Mouse (Mus musculus) bone marrow macrophage, adult 2 months (primary cell): Measurements from ENCODE around the gene Rab21.

Source experiments
- CTCF ChIP-seq: IDR thresholded peaks from 2 replicates; pipeline ENCODE4 v1.5.1; 2012; ENCODE audit warnings: low read depth, mild to moderate bottlenecking, low read length, moderate library complexity
- POLR2A ChIP-seq: IDR thresholded peaks from 2 replicates; pipeline ENCODE4 v1.6.1; 2012; ENCODE audit warnings: mild to moderate bottlenecking, low read depth, low read length, borderline replicate concordance

DNA sequence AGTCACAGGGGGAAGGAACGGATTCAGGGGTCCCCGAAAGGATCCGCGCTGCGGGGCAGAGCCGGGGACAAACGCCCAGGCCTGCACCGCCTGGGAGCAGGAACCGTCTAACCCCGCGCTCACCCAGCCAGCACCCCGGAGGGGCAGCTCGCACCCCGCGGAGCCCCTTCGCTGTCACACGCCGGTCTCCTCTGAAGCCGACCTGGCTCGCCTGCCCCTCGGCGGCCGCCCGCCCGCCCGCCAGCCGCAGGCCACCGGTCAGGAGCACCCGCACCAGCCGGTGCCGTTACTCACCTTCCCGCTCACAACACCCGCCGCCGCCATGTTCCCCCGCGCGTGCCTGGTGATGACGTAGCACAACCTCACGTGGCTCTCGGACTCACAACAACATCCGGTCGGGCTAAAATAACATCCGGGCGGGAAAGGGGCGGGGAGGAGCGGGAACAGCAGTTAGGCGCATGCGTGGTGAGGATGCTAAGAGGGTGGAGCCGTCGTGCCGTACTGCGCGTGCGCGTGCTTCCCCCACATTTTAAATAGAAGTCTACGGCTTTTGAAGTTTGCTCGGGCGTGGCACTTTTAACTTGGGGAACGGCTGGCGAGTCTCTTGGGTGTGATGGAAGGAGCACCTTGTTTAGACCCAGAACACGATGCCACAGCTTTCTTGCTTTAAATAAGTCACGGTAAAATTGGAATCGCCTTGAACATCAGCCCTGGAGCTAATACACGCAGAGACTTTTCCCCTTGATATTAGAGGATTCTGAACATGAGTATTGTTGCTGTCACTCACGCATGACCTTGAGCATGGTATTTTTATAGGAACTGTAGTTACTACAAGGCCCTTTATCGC, 64.1 kb downstream of the Rab21 start, which contains the start of gene Tbc1d15:
- TF ChIP-seq CTCF (no peak), POLR2A (no peak)
